Mouse (Mus musculus) midbrain, embryonic 10.5 days (tissue): ENCODE measurements around the gene Dsn1. TPM values are rescaled to one million over a fixed set of nuclear protein-coding genes. Genes with fewer than 3 reads are reported as not detected.
A peak's percentile ranks its signal among the peaks of the same experiment; 100 is the strongest.

Experiments
- DNase-seq: peaks from one replicate; pipeline ENCODE4 v3.0.0-alpha.2; 2017; ENCODE audit warnings: low spot score
- H3K27ac ChIP-seq: fragments of 300-500 bp; sonication (generic); replicated peaks from 2 replicates; pipeline ENCODE4 v1.5.1; 2016; ENCODE audit warnings: mild to moderate bottlenecking
- H3K27me3 ChIP-seq: fragments of 300-500 bp; sonication (generic); 2 replicates; pipeline ENCODE4 v1.6.1; 2016; ENCODE audit warnings: low read depth, mild to moderate bottlenecking; ENCODE audit not compliant: poor library complexity, severe bottlenecking
- H3K36me3 ChIP-seq: fragments of 300-500 bp; sonication (generic); 2 replicates; pipeline ENCODE4 v1.6.1; 2016; ENCODE audit warnings: mild to moderate bottlenecking, moderate library complexity
- H3K4me1 ChIP-seq: fragments of 300-500 bp; sonication (generic); 2 replicates; pipeline ENCODE4 v1.6.1; 2016
- H3K4me3 ChIP-seq: fragments of 300-500 bp; sonication (generic); 2 replicates; pipeline ENCODE4 v1.5.1; 2016; ENCODE audit warnings: mild to moderate bottlenecking, moderate library complexity
- H3K9me3 ChIP-seq: fragments of 300-500 bp; sonication (generic); replicated peaks from 2 replicates; pipeline ENCODE4 v1.6.1; 2016; ENCODE audit warnings: mild to moderate bottlenecking
- WGBS: fragments of 180-500 bp; shearing (Covaris S2); methylation state at CpG from one replicate; pipeline ENCODE4 v1.1.7; 2016; 5-methylcytosine and 5-hydroxymethylcytosine counted together
- polyA plus RNA-seq: library from polyadenylated mRNA; unstranded; fragments of >200 nt; fragmentation: Nextera tagmentation; extraction: Ambion mirVana; gene quantifications from 2 replicates; pipeline ENCODE4 v1.2.1, GENCODE M21; 2016

Gene Dsn1
- polyA plus RNA-seq, 1 experiment from 2014 or later = 57.5 TPM

DNA sequence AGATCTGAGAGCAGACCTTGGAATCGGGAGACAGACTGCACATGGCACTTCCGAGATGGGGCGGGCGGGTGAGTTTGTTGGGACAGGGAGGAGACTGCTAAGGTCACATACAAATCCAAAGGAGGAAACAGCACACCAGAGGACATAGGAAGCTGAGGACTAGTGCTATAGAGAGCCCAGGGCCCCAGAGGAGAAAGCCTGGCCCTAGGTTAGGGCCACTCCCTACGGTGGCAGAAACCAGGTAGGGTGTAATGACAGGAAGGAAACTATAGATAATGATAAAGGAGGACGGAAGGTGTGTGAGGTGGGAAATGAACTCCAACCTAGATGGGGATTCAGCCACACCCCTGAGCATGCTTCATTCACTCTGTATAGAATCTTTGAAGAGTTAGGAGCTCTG is 5.4 kb upstream of the Dsn1 start:
- H3K36me3 ChIP-seq = peaks cover 50% of the 10 kb centered on the region
- no peak overlapping the region for H3K4me3 ChIP-seq
- H3K27me3 ChIP-seq = no peaks in the 10 kb centered on the region
- 88% methylated on average over 6 of the region's 6 CpGs for WGBS
- no peak for DNase-seq
- H3K9me3 ChIP-seq = no peaks in the 10 kb centered on the region
- peaks cover 3% of the 10 kb centered on the region for H3K4me1 ChIP-seq
- no peak overlapping the region for H3K27ac ChIP-seq

DNA sequence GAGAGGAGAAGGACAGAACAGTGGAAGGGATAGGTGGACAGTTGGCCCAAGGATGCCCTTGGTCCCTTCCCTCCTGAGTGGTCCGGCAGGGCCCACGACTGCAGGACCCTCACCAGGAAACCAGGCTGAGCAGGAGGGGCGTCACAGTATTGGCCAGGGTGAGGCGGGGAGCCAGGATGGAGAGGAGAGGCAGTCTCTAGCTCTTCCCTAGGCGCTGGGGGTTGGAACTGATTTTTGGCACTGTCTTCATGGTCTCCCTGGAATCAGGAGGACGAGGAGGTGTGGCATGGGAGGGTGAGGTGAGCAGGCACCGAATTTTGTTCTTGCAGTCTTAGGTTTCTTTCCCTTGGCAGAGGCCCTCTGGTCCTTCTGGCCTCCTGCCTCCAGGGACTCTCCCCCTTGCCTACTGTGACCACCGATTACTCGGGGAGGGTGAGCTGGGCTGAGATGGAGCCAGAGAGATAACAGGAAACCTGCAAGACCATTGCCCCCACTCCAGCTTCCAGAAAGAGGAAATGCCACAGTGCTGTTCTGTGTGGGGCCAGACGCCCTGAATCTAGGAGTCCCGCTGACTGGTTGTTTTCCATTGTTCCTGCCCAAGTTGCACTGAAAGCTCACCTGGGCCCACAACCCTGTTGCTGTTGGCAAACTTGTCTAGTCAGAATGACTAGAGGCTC is 3.8 kb upstream of the Dsn1 start:
- WGBS = 59% methylated on average over 11 of the region's 11 CpGs
- Histone ChIP-seq H3K4me3 (no peak overlapping the region), H3K4me1 (peaks cover 17% of the 10 kb centered on the region), H3K27ac (no peak overlapping the region), H3K36me3 (peaks cover 34% of the 10 kb centered on the region), H3K9me3 (no peaks in the 10 kb centered on the region), H3K27me3 (no peaks in the 10 kb centered on the region)
- no peak for DNase-seq

- Histone ChIP-seq H3K27ac (no peak overlapping the region), H3K4me3 (no peak overlapping the region), H3K9me3 (no peaks in the 10 kb centered on the region), H3K36me3 (peaks cover 31% of the 10 kb centered on the region), H3K27me3 (no peaks in the 10 kb centered on the region), H3K4me1 (peaks cover 20% of the 10 kb centered on the region)
- DNase-seq = no peak
These were observed 3.2 kb upstream of the Dsn1 start for GRCm38 (mm10) chr2:157010121-157010520.

DNA sequence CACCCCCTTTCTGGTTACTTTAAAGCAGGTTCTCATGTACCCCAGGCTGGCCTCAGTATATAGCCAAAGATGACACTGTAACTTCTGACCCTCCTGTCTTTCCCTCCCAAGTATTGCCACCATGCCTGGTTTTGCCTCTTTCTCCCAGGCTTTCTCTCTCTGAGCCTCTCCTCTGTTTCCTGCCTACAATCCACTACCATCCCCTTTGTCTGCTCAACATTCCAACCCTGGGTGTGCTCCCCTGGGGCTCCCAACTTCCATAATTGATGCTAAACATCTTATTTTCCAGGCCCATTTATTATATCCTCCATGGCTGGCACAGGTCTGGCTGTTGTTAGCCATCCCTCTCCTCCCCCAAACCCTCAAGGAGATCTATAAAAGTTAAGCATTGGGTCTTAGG is 1.6 kb upstream of the Dsn1 start:
- Histone ChIP-seq H3K4me1 (peaks cover 20% of the 10 kb centered on the region), H3K36me3 (peaks cover 31% of the 10 kb centered on the region), H3K27ac (no peak overlapping the region), H3K27me3 (no peaks in the 10 kb centered on the region), H3K4me3 (no peak overlapping the region), H3K9me3 (no peaks in the 10 kb centered on the region)
- DNase-seq = no peak

DNA sequence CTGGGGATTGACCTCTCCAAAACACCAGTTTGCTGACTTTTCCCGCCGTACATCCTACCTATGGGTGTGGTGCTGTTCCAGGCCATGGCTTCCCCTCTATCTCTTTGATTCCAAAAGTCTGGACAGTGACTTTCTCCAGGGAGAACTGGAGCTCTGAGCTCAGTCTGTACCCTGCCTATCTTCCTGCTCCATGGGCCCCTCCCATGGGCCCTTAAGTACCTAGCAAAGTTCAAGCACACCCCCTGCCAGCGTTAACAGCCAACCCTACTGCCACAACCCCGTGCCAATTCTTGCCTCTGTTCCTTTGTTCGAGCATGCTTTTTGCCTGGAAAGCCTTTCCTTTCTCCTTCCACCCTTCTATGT is 261 bp upstream of the Dsn1 start:
- H3K36me3 ChIP-seq = peaks cover 38% of the 10 kb centered on the region
- H3K4me1 ChIP-seq = peaks cover 20% of the 10 kb centered on the region
- WGBS = 34% methylated on average over 5 of the region's 5 CpGs
- no peaks in the 10 kb centered on the region for H3K27me3 ChIP-seq
- peak overlapping the region; percentile 94 for H3K27ac ChIP-seq
- H3K9me3 ChIP-seq = no peaks in the 10 kb centered on the region
- no peak for DNase-seq
- H3K4me3 ChIP-seq = peak overlapping the region; percentile 73

GRCm38 (mm10) chr2:157002321-157002720 is 4.6 kb downstream of the Dsn1 start:
- WGBS = 93% methylated on average over 4 of the region's 4 CpGs
- H3K9me3 ChIP-seq = no peaks in the 10 kb centered on the region
- no peak overlapping the region for H3K4me3 ChIP-seq
- H3K27ac ChIP-seq = no peak overlapping the region
- H3K36me3 ChIP-seq = peaks cover 77% of the 10 kb centered on the region
- no peak for DNase-seq
- peaks cover 17% of the 10 kb centered on the region for H3K4me1 ChIP-seq
- H3K27me3 ChIP-seq = no peaks in the 10 kb centered on the region

DNA sequence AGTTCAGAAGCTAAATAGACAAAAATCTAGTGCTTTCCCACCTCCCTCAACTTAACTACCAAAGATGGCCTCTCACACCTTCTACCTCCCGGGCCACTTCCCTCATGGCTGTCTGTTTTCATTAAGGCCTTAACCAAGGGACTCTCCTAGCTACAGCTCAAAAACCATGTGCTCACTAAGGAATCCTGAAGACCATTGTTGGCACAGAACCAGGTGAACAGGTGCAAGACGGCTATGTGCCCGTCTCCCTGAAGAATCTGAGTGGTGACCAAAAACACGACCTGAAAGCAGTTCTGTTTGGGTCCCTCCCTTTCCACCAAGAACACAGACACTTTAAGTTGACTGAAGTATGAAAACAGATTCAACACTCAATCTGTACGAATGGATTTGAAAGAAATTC is 8.7 kb downstream of the Dsn1 start:
- H3K36me3 ChIP-seq = peaks cover 95% of the 10 kb centered on the region
- WGBS = 91% methylated on average over 5 of the region's 5 CpGs
- H3K27ac ChIP-seq = no peak overlapping the region
- no peak overlapping the region for H3K4me3 ChIP-seq
- no peak for DNase-seq
- no peaks in the 10 kb centered on the region for H3K9me3 ChIP-seq
- no peaks in the 10 kb centered on the region for H3K4me1 ChIP-seq
- no peaks in the 10 kb centered on the region for H3K27me3 ChIP-seq

DNA sequence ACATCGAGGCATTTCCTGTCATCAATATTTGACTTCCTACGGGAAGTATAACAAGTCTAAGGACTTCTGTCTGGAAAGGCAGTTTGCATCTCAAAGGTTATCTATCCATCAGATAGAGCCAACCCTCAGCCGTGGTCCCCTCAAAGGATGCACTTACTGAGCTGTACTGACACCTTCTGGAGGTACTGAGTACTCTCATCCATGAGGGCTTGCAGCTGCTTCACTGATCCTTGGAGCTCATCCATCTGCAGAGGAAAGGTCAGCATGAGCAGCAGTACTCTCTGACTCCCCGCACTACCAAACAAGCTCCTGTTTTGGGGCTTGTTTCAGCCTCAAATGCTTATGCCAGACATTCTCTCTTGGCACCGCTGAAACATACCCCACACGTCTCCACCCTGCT is 10.4 kb downstream of the Dsn1 start:
- Histone ChIP-seq H3K27me3 (no peaks in the 10 kb centered on the region), H3K4me3 (no peak overlapping the region), H3K36me3 (peaks cover 85% of the 10 kb centered on the region), H3K27ac (no peak overlapping the region), H3K4me1 (peaks cover 4% of the 10 kb centered on the region; the same call in 1 of the 2 replicates), H3K9me3 (no peaks in the 10 kb centered on the region)
- DNase-seq = no peak
- 77% methylated on average over 6 of the region's 6 CpGs for WGBS

- H3K4me1 ChIP-seq = peaks cover 18% of the 10 kb centered on the region
- peak within 1 kb of the TSS; percentile 85 for H3K27ac ChIP-seq
- peaks cover 36% of the 10 kb centered on the region for H3K36me3 ChIP-seq
- H3K4me3 ChIP-seq = peak within 1 kb of the TSS; percentile 93
- WGBS = under 1% methylated on average over 66 of the region's 66 CpGs
- no peaks in the 10 kb centered on the region for H3K9me3 ChIP-seq
- peak; percentile 96 for DNase-seq
- H3K27me3 ChIP-seq = no peaks in the 10 kb centered on the region
These were observed 15.3 kb downstream of the Dsn1 start, which contains the start of gene Ndrg3 for GRCm38 (mm10) chr2:156991470-156992319. TSS of gene Ndrg3 (minus strand) at chr2:156992056.

DNA sequence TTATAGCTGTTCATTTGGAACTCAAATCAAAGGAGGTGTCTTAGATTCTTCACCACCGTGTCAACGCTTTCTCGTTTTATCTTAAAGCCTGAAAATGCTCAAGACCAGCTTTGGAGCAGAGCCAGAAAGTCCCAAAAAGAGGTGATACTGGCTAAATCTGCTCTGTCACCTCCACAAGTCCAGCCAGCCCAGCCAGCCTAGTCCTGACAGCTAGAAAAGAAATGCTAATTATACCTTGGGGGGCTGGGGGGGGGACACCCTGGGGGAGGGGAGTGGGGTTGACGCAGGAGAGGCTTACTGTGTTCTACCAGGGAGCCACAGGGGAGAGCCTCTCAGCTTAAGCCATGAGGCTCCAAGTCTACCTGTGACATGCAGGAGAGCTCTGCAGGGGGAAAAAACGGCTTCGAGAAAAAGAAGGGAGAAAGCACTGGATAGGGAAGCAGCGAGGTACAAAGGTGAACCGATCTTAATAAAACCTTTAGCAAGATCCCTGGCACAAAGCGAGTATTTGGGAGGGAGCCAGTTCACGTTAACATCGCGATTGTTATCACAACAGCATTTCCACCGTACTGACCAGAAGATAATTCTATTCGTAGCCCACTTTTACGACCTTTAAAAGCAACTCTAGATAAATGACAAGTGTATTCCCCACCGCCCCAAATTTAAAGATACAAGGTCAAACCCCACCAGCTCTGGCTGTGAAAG is 16.1 kb downstream of the Dsn1 start:
- no peaks in the 10 kb centered on the region for H3K9me3 ChIP-seq
- peaks cover 18% of the 10 kb centered on the region for H3K4me1 ChIP-seq
- 5% methylated on average over 16 of the region's 16 CpGs for WGBS
- peaks cover 28% of the 10 kb centered on the region for H3K36me3 ChIP-seq
- DNase-seq = no peak
- peak overlapping the region; percentile 85; the same call in 1 of the 2 replicates for H3K27ac ChIP-seq
- peak overlapping the region; percentile 93 for H3K4me3 ChIP-seq
- no peaks in the 10 kb centered on the region for H3K27me3 ChIP-seq

- Histone ChIP-seq H3K4me3 (no peak overlapping the region), H3K27me3 (no peaks in the 10 kb centered on the region), H3K4me1 (peaks cover 18% of the 10 kb centered on the region), H3K36me3 (0 out of 2 replicates have a peak, but pooled peaks cover 2% of the 10 kb centered on the region), H3K9me3 (no peaks in the 10 kb centered on the region), H3K27ac (no peak overlapping the region)
- DNase-seq = no peak
- 86% methylated on average over 3 of the region's 3 CpGs for WGBS
These were observed 19.6 kb downstream of the Dsn1 start for GRCm38 (mm10) chr2:156987316-156987715.

DNA sequence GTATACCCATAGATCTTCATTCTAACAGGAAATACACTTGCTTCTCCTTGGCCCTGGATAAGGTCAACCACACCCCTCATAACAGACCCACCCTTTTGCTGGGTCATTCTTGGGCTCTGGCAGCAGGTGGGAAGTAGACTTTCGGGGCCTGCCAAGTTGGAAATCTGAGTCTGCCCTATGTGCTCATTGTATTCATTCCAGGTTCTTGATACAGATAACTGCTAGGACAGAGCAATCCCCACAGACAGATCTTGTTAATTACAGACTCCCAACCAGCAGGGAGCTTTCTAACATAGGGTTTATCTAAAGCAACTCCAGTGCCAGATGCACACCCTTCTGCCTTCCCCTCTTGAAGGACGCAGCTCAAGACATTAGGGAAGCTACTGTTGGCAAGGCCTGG is 24.1 kb downstream of the Dsn1 start:
- no peaks in the 10 kb centered on the region for H3K36me3 ChIP-seq
- H3K27ac ChIP-seq = no peak overlapping the region
- no peaks in the 10 kb centered on the region for H3K4me1 ChIP-seq
- whole genome bisulfite sequencing = 90% methylated on average over 2 of the region's 2 CpGs
- DNase-seq = no peak
- H3K27me3 ChIP-seq = no peaks in the 10 kb centered on the region
- H3K9me3 ChIP-seq = no peaks in the 10 kb centered on the region
- H3K4me3 ChIP-seq = no peak overlapping the region

DNA sequence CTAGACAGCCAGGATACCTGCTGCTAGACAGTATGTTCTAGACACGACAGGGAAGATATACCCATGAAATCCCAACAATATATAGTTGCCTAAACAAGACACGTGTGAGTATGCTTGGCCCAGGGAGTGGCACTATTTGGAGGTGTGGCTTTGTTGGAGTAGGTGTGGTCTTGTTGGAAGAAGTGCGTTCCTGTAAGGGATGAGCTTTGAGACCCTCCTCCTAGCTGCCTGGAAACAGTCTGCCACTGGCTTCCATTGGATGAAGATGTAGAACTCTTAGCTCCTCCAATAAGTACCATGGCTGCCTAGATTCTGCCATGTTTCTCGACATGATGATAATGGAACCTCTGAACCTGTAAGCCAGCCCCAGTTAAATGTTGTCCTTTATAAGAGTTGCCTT is 25.7 kb downstream of the Dsn1 start:
- WGBS = 83% methylated on average over 4 of the region's 4 CpGs
- no peak overlapping the region for H3K27ac ChIP-seq
- H3K27me3 ChIP-seq = no peaks in the 10 kb centered on the region
- no peaks in the 10 kb centered on the region for H3K9me3 ChIP-seq
- H3K4me1 ChIP-seq = peaks cover 4% of the 10 kb centered on the region; the same call in 1 of the 2 replicates
- H3K36me3 ChIP-seq = no peaks in the 10 kb centered on the region
- DNase-seq = no peak
- H3K4me3 ChIP-seq = no peak overlapping the region
